Mouse (Mus musculus) erythroblast, embryonic 14.5 days (primary cell): ENCODE data around the gene Epb41l2.

Experiments used
- GATA1 ChIP-seq: IDR thresholded peaks from 2 replicates; pipeline ENCODE4 v1.6.1; 2012; ENCODE audit warnings: low read length, inconsistent platforms, mixed read lengths
- TAL1 ChIP-seq: IDR thresholded peaks from 3 replicates; pipeline ENCODE4 v1.6.1; 2012; ENCODE audit warnings: low read length, inconsistent platforms, mixed read lengths

GRCm38 (mm10) chr10:25438299-25438680, 78.7 kb downstream of the Epb41l2 start:
- TF ChIP-seq TAL1 (no peak), GATA1 (no peak)
